Mouse (Mus musculus) intestine, postnatal 0 days (tissue): ENCODE results near the gene Lhfpl5. TPM values are rescaled to one million over a fixed set of nuclear protein-coding genes. Genes with fewer than 3 reads are reported as not detected.

Experiments
- ATAC-seq: fragments of 200-750 bp; cut with Nextera tagmentation; 2 replicates; pipeline ENCODE4 v1.8.0; 2017; ENCODE audit warnings: mild to moderate bottlenecking, moderate TSS enrichment, moderate library complexity
- H3K27ac ChIP-seq: fragments of 300-500 bp; sonication (generic); 2 replicates; pipeline ENCODE4 v1.5.1; 2014; ENCODE audit warnings: mild to moderate bottlenecking, low read depth, low read length, moderate library complexity
- H3K27me3 ChIP-seq: fragments of 300-500 bp; sonication (generic); replicated peaks from 2 replicates; pipeline ENCODE4 v1.6.1; 2014; ENCODE audit warnings: low read length, mixed read lengths; ENCODE audit not compliant: control insufficient read depth, insufficient read depth
- H3K36me3 ChIP-seq: fragments of 300-500 bp; sonication (generic); 2 replicates; pipeline ENCODE4 v1.6.1; 2014; ENCODE audit warnings: mild to moderate bottlenecking, moderate library complexity; ENCODE audit not compliant: control insufficient read depth, insufficient read depth
- H3K4me1 ChIP-seq: fragments of 300-500 bp; sonication (generic); replicated peaks from 2 replicates; pipeline ENCODE4 v1.6.1; 2014; ENCODE audit warnings: antibody characterized with exemption, low read length, mixed read lengths; ENCODE audit not compliant: control insufficient read depth, insufficient read depth
- H3K4me2 ChIP-seq: fragments of 300-500 bp; sonication (generic); replicated peaks from 2 replicates; pipeline ENCODE4 v1.6.1; 2014; ENCODE audit warnings: low read depth, mild to moderate bottlenecking, moderate library complexity
- H3K4me3 ChIP-seq: fragments of 300-500 bp; sonication (generic); 2 replicates; pipeline ENCODE4 v1.5.1; 2014; ENCODE audit warnings: low read depth, low read length
- H3K9ac ChIP-seq: fragments of 300-500 bp; sonication (generic); 2 replicates; pipeline ENCODE4 v1.6.1; 2014; ENCODE audit warnings: mild to moderate bottlenecking, low read depth, low read length
- H3K9me3 ChIP-seq: fragments of 300-500 bp; sonication (generic); 2 replicates; pipeline ENCODE4 v1.6.1; 2016; ENCODE audit warnings: mixed run types; ENCODE audit not compliant: control insufficient read depth
- CTCF ChIP-seq: sonication (generic); IDR thresholded peaks from 2 replicates; pipeline ENCODE4 v1.5.1; 2016; ENCODE audit warnings: low read depth, mild to moderate bottlenecking, control low read depth, antibody characterized with exemption, moderate library complexity
- WGBS: fragments of 180-500 bp; shearing (Covaris S2); extraction: QIAGEN DNeasy Blood & Tissue Kit; methylation state at CpG from one replicate; pipeline ENCODE4 v1.1.7; 2014; 5-methylcytosine and 5-hydroxymethylcytosine counted together
- microRNA-seq: library from miRNA; unstranded; fragments of <30 nt; microRNA quantifications from one replicate; pipeline ENCODE4, GENCODE M21; 2016
- polyA plus RNA-seq: library from polyadenylated mRNA; unstranded; fragments of >200 nt; fragmentation: Nextera tagmentation; extraction: Ambion mirVana; gene quantifications from 2 replicates; pipeline ENCODE4 v1.2.1, GENCODE M21; 2015

Lhfpl5 gene
- polyA plus RNA-seq, 1 experiment from 2014 or later, result 1.3 TPM

DNA sequence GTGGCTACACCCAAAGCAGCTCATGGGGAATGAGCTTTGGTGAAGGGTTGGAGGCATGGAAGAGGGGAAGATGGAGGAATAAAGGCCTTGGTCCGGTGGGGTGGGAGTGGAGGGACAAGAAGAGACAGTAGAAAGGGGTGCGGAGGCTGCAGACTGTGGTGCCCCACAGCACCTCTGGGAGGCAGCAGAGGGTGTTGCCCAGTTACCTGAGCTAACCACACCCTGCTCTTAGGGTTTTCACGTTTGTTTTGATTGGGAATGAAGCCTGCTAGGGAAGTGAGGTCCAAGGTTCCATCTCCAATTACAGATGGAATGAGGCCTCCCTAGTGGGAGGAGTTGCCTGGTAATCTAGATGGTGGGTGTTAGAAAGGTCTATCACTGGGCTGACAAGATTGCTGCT, 53.7 kb downstream of the Lhfpl5 start:
- H3K27me3 ChIP-seq, result no peaks in the 10 kb centered on the region
- H3K4me3 ChIP-seq, result no peak overlapping the region
- ATAC-seq, result peak; percentile 84
- H3K27ac ChIP-seq, result no peak overlapping the region
- H3K36me3 ChIP-seq, result no peaks in the 10 kb centered on the region
- H3K4me1 ChIP-seq, result no peaks in the 10 kb centered on the region
- no peak overlapping the region for H3K9ac ChIP-seq
- 40% methylated on average over 3 of the region's 3 CpGs for WGBS
- H3K4me2 ChIP-seq, result no peak overlapping the region
- peak; percentile 75 for TF ChIP-seq CTCF
- H3K9me3 ChIP-seq, result no peaks in the 10 kb centered on the region

Small RNA genes lying within 50 kb of the gene (microRNA-seq; reads per million reads assigned to microRNA genes)
- not detected for gene Gm25195
- 1.9 reads per million for gene Mir6969

Other genes with a start within 250 kb of the Lhfpl5 start
- 383 and 417 TPM in 2 replicates for gene Rpl10a, start 247.2 kb upstream of the Lhfpl5 start, polyA plus RNA-seq
- gene Tead3, start 224.8 kb upstream of the Lhfpl5 start, polyA plus RNA-seq, result 5.8 and 6.2 TPM in 2 replicates
- gene Tulp1, start 210.4 kb upstream of the Lhfpl5 start, polyA plus RNA-seq, result 1.2 and 1.4 TPM in 2 replicates
- 9.7 and 10.1 TPM in 2 replicates for gene Fkbp5, start 58.1 kb upstream of the Lhfpl5 start, polyA plus RNA-seq
- not detected in 2 replicates for gene Armc12, start 44.8 kb upstream of the Lhfpl5 start, polyA plus RNA-seq
- not detected in 2 replicates for gene Clpsl2, start 26.2 kb upstream of the Lhfpl5 start, polyA plus RNA-seq
- 104 and 125 TPM in 2 replicates for gene Clps, start 14.9 kb upstream of the Lhfpl5 start, polyA plus RNA-seq
- gene Srpk1, start 47.1 kb downstream of the Lhfpl5 start, polyA plus RNA-seq, result 55.2 and 70.3 TPM in 2 replicates
- 0.17 and 0.40 TPM in 2 replicates for gene Slc26a8, start 114.6 kb downstream of the Lhfpl5 start, polyA plus RNA-seq
- 23.6 and 24.6 TPM in 2 replicates for gene Mapk14, start 115.7 kb downstream of the Lhfpl5 start, polyA plus RNA-seq
- gene AC170998.1, start 150.4 kb downstream of the Lhfpl5 start, polyA plus RNA-seq, result 1.2 and 1.5 TPM in 2 replicates
- 204 and 222 TPM in 2 replicates for gene Mapk13, start 193.7 kb downstream of the Lhfpl5 start, polyA plus RNA-seq
- 42.9 and 44.4 TPM in 2 replicates for gene Brpf3, start 225.4 kb downstream of the Lhfpl5 start, polyA plus RNA-seq